Mouse (Mus musculus) kidney, postnatal 36 days (tissue): ENCODE results near the gene Phospho1.

ENCODE experiments used
- DNase-seq, 2 experiments: peaks; one replicate each; pipeline ENCODE4 v3.0.0; 2021 to 2022; ENCODE audit warnings: mixed read lengths in 2 of 2

The Phospho1 gene

GRCm38 (mm10) chr11:95834742-95835710, 10.7 kb downstream of the Phospho1 start:
- DNase-seq = peak in 1 of 2 experiments; percentile 38

GRCm38 (mm10) chr11:95835832-95836231, 11.5 kb downstream of the Phospho1 start:
- no peak for DNase-seq

- DNase-seq = peak; percentile 39 to 61
Measured at GRCm38 (mm10) chr11:95836433-95836832, 12.1 kb downstream of the Phospho1 start.

DNA sequence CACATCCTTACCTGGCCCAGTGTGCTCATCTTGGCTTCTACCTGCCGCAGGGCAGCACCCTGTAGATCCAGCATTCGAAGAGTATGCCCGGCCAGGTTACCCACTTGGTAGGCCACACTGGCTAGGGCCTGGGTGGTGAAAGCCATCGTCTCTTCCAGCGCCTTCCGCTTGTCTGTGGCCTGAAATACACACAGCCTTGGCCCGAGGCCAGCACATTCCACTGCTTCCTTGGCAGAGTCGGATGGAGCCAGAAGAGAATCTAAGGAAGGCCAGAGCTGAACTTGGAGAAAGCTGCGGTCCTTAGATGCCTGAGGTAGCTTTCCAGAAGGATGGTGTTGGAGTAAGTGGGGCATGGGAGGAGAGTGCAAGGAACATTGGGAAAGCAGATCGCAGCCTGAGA, 12.8 kb downstream of the Phospho1 start, which contains the start of gene Gngt2:
TSS of gene Gngt2 (plus strand) at position 158 of the 400 bp plus-strand sequence.
- peak; percentile 94 to 96 for DNase-seq

DNA sequence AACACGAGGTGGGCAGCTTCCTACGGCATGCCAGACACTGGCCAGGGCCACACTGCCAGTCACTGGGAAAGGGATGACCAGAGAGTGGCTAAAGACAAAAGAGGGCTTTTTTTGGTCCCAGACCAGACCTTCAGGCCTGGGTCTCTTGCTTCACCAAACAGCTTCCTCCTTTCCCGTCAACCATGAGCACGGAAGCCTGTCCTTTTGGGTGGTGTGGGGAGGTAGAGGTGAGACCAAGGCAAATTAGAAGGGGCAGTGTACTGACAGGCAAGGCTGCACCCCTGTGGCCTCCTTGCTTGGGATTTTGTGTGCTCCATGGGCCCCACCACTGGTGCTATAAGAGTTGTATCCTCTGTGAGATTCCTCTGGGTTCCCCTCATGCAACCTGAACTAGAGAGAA, 14.3 kb downstream of the Phospho1 start:
- DNase-seq = no peak

GRCm38 (mm10) chr11:95838999-95839868, 14.9 kb downstream of the Phospho1 start:
- DNase-seq = no peak

DNA sequence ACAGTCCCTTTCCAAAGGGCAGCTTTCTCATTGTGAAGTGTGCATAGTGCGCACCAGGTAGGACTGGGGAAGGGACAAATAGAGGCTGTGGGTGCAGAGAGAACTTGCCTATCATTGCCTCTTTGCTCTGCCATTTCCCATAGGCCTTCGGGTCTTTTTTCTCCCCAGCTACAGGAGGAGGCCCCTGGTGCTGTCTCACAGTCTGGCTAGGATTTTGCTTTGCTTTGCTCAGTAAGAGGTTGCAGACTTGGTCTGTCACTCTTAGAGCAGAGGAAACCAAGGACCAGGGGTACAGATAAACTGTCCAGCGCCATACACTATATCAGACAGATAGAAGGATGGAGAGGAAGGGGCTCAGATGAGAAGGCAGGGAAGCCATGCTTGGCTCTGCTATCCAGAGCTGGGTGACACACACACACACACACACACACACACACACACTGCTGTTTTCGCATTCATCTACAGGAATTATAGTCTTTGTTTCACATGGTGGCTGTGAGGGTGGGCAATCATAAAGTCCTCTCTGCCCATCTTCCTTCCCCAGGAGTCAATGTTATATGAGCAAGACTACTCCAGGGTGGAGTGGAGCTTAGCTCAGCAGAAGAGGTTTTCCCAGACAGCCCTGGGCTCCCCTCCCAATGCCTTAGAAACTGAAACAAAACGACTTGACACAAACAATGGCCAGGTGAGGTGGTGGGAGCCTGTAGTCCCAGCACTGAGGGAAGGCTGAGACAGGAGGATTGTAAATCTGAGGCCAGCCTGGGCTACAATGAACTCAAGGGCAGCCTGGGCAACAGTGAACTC, 16.6 kb downstream of the Phospho1 start:
- no peak for DNase-seq

- no peak for DNase-seq
Measured at GRCm38 (mm10) chr11:95841498-95841830, 17.2 kb downstream of the Phospho1 start.

GRCm38 (mm10) chr11:95842074-95842681, 17.9 kb downstream of the Phospho1 start, which contains the start of gene Abi3:
Abi3 (minus strand) TSS chr11:95842476.
- DNase-seq = peak; percentile 72 to 80

GRCm38 (mm10) chr11:95842953-95843352, 18.7 kb downstream of the Phospho1 start:
- peak; percentile 47 to 65 for DNase-seq

- peak in 1 of 2 experiments; percentile 50 for DNase-seq
Measured at GRCm38 (mm10) chr11:95843421-95843950, 19.2 kb downstream of the Phospho1 start.

DNA sequence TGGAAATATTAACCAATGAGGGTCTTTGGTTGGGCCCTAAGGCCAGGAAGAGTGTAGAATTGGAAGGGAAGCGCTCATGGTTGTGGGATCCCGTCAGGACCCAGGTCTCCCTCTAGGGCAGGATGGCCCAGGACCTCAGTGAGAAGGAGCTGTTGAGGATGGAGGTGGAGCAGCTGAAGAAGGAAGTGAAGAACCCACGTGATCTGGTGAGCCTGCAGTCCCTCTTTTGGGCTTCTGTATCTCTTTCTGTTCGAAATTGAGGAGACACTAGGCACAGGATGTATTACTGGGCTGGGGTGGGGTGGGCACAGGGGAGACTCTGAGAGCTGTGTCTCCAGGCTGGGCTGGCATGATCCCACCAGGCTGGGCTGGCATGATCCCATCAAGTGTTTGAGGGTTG, 20.6 kb downstream of the Phospho1 start:
- DNase-seq = no peak

- no peak for DNase-seq
Measured at GRCm38 (mm10) chr11:95850898-95851297, 26.6 kb downstream of the Phospho1 start.

DNA sequence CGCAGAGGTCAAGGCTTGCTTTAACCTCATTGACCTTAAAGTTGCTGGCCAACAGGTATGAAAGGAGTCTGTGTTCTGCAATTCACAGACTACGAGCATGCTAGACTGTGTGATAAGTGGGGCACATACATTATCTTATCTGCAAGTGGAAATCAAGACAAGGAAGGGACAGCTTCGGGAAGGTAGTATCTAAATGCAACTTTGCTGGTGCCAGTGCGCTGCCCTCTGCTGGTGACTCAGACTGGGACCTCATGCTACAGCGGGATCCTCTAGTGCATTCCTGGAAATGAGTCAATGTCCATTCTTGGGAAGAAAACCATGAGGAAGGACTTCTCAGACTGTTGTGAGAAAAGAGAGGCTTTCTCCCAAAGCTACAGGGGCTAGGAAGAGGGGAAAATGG, 29.4 kb downstream of the Phospho1 start:
- DNase-seq = peak; percentile 82 to 91

DNA sequence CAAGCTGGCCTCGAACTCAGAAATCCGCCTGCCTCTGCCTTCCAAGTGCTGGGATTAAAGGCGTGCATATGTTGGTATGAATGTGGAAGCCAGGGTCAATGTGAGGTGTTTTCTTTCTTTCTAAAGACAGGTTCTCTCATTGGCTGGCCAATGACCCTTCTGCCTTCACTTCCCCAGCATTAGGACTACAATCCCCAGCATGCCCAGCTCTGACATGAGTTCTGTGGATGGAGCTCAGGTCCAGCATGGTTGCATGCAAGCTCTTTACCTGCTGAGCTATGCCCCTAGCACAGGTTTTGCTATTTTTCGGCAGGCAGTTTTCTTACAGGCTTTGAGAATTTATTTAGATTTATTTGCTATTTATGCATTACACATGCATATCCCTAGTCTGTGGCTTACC, 33.0 kb downstream of the Phospho1 start:
- no peak for DNase-seq

DNA sequence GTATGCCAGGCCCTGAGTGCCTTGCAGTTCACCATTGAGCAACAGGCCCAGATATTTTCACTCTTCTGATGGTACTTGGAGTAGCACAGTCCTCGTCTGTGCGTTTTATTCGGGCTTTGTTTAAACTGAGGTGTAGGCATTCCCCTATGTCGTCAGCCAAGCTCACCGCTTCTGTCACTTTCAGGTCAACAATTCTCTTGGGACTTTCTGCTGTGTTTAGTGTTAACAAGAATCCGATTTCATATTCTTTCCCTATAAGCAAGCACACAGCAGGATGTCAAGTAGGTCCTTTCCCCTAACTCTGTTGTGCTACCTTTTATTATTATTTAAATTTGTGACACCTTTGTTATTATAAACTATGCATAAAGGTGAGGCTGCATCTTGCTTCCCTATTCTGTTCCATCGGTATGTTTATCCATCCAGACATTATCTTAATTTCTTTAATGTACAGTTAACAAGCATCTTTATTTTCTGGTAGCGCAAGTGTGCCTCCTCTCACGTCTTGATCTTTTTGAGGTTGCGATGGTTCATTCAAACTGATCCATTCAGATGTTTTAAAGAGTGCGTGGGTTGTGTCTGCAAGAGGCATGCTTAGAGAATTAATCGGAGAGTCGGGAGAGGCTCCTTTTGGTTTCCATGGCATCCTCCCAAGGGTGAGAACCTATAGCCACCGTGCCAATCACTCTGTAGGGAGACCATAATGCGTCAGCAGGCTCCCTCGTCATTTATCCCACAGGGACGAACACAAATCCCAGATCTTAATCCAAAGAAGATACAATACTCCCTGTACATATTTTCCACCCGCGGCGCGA, 33.6 kb downstream of the Phospho1 start:
- no peak for DNase-seq

DNA sequence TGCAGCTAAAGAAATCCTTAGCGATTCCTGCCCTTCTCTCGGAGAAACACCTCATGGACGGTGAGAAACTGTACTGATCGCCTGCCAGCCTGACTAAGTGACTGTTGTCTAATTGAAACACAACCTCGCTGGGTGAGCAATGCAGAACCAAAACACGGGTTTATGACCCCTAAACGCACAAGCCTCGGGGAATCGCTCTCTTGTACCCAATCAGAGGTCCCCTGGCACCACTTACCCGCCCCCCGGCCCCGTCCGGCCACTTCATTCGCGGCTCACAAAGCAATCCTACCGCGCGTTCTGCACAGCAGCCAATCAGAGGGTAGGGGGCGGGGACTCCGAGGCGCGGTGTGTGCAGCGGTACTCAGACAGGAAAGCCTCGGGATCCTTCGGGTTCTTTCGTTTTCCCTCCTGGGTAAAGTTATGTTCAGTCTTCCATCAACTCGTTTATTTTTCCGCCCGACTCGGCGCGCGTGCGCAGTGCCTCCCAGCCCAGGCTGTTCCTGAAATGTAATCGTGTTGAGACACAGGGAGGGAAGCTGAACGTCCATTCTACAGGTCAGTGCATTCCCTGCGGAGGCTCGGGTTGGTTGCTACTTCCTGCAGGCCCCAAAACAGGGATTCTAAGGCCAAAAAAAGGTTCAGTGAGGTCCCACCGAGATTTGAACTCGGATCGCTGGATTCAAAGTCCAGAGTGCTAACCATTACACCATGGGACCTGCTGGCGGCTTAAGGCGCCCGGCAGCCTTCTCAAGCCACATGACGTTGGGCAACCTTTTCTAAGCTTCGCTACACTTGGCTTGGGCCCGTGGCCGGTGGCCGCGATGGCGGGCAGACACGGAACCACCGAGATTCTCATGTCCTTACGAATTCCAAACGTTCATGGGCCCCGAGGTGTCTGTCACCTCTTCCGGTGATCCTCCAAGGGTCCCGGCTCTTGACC, 34.5 kb downstream of the Phospho1 start:
- DNase-seq = peak; percentile 99

DNA sequence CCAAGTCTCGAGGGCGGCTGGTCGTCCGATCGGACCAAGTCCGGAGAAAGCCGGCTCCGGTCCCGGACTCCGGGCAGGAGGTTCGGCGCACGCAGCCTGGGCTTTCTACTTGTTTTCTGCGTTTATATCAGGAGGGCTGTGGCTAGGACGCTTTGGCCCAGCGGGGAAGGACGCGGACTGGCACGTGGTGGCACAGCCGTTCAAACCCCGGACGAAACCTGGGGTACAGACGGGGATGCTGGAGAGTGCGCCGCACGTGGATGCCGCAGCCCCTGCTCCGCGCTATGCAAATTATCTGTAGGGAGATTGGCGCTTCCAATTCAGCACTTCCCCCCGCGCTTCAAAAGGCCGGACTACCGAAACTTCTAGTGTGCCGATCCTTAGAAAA, 35.2 kb downstream of the Phospho1 start:
- DNase-seq = peak in 1 of 2 experiments; percentile 67

- DNase-seq = no peak
Measured at GRCm38 (mm10) chr11:95860071-95860490, 35.8 kb downstream of the Phospho1 start.

GRCm38 (mm10) chr11:95861397-95861796, 37.1 kb downstream of the Phospho1 start:
- DNase-seq = no peak
